Comparison of ENCODE assay signal across 8 mouse cellular contexts in the genomic region with DNA sequence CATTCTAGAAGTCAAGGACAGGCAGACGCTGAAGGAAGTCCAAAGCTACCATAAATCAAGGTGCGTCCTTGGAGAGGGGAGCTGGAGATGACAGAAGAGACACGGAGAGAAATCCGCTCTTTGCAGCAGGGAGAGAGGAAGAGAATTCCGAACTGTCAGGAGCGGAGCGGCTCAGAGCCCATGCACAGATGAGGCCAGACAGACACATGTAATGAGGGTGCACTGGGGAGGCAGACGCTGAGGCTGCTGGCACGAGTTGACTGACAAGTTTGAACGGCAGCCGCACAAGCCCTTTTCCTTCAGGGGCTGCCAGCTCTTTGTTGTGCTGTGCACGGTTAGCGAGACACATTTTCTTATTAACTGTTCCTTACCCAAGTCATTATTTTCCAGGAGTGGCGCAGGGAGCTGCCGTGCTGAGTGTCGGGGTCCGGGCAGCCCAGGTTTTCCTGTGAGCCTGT. TPM values are rescaled to one million over a fixed set of nuclear protein-coding genes. Genes with fewer than 3 reads are reported as not detected.
A peak's percentile ranks its signal among the peaks of the same experiment; 100 is the strongest.
DNase-seq lines count a peak whose midpoint lies in the region; ATAC-seq lines count a peak whose summit lies in the region.

TSS of gene Palmd (minus strand) at position 448 of the 458 bp plus-strand sequence.

- peak within 1 kb of the TSS; percentile 71 for H3K9ac ChIP-seq in hindbrain, embryonic 13.5 days

- H3K4me2 ChIP-seq in hindbrain, embryonic 13.5 days, result peak within 1 kb of the TSS; percentile 68

- H3K4me3 ChIP-seq in hindbrain, embryonic 13.5 days, result peak within 1 kb of the TSS; percentile 46

- peaks cover 9% of the 10 kb centered on the region for H3K4me1 ChIP-seq in hindbrain, embryonic 13.5 days (replicated peaks)

- no peaks in the 10 kb centered on the region for H3K36me3 ChIP-seq in hindbrain, embryonic 13.5 days

- peak; percentile 46 for DNase-seq in R1 (ENCODE audit: low read depth, low spot score)
- peak in 1 of 2 experiments; percentile 29 for DNase-seq in gastrocnemius, adult 8-10 months (ENCODE audit: low spot score in 2 of 2)
- DNase-seq in layer of hippocampus, postnatal 36 days, result peak; percentile 66 to 71
- DNase-seq in lung, postnatal 14 days, result peak; percentile 68
- DNase-seq in right cerebral cortex, postnatal 10 days (ENCODE audit: low spot score in 2 of 2), result peak; percentile 74 to 82
- no peak for DNase-seq in adipocyte (ENCODE audit: low spot score)

- H3K9me3 ChIP-seq in hindbrain, embryonic 13.5 days, result no peaks in the 10 kb centered on the region

- peak within 1 kb of the TSS; percentile 79 for H3K27ac ChIP-seq in hindbrain, embryonic 13.5 days

- WGBS in hindbrain, embryonic 13.5 days, result 6% methylated on average over 17 of the region's 17 CpGs

- ATAC-seq in common myeloid progenitor, adult 5-6 weeks (replicated peaks; ENCODE audit: low read depth, poor library complexity, severe bottlenecking), result peak; percentile 57
- ATAC-seq in hindbrain, embryonic 13.5 days (ENCODE audit: low FRiP score), result peak; percentile 91

- H3K27me3 ChIP-seq in hindbrain, embryonic 13.5 days, result 0 out of 2 replicates have a peak, but pooled peaks cover 3% of the 10 kb centered on the region

RNA-seq across cellular contexts. Expression of gene Palmd, which starts in this region (rescaled TPM):
- total RNA-seq in common myeloid progenitor, adult 5-6 weeks (2017), result not detected in 2 replicates
- 10 to 100 TPM; 15.3 to 24.1 (median 20.2) TPM for total RNA-seq in gastrocnemius, adult 8-10 months (2022)
- polyA plus RNA-seq in hindbrain, embryonic 13.5 days (2015; fragmentation: Nextera tagmentation; extraction: Ambion mirVana), result 7.5 and 7.8 TPM in 2 replicates
- total RNA-seq in layer of hippocampus, postnatal 36 days (2021), result 10 to 100 TPM; 29.1 to 31.8 TPM

Comparison
In these comparisons a context has a peak if more than half of its experiments do, and no peak if none do; other contexts are left out.
1. RNA of gene Palmd (total RNA-seq): 29.1 to 31.8 TPM in layer of hippocampus, postnatal 36 days and 15.3 to 24.1 TPM in gastrocnemius, adult 8-10 months; not detected in common myeloid progenitor, adult 5-6 weeks; every median in the first group is over 10 times any median in the second.
2. Peak in ATAC-seq in common myeloid progenitor, adult 5-6 weeks; RNA of the gene not detected or under 1 TPM.